Mouse (Mus musculus) stomach, embryonic 14.5 days (tissue): ENCODE data around the gene Ano10. TPM values are rescaled to one million over a fixed set of nuclear protein-coding genes. Genes with fewer than 3 reads are reported as not detected.

ENCODE experiments used
- ATAC-seq: fragments of 200-750 bp; cut with Nextera tagmentation; 2 replicates; pipeline ENCODE4 v1.8.0; 2017; ENCODE audit warnings: low read depth, moderate TSS enrichment; ENCODE audit not compliant: insufficient number of reproducible peaks, insufficient read depth, low FRiP score
- H3K27ac ChIP-seq: fragments of 300-500 bp; sonication (generic); 2 replicates; pipeline ENCODE4 v1.5.1; 2014; ENCODE audit warnings: mild to moderate bottlenecking, low read length, moderate library complexity, mixed read lengths
- H3K27me3 ChIP-seq: fragments of 300-500 bp; sonication (generic); 2 replicates; pipeline ENCODE4 v1.6.1; 2014; ENCODE audit warnings: low read length, control low read depth, mixed read lengths; ENCODE audit not compliant: control insufficient read depth, insufficient read depth
- H3K36me3 ChIP-seq: fragments of 300-500 bp; sonication (generic); 2 replicates; pipeline ENCODE4 v1.6.1; 2014; ENCODE audit warnings: mild to moderate bottlenecking, control low read depth, low read length, moderate library complexity, mixed read lengths; ENCODE audit not compliant: control insufficient read depth, insufficient read depth
- H3K4me1 ChIP-seq: fragments of 300-500 bp; sonication (generic); 2 replicates; pipeline ENCODE4 v1.6.1; 2014; ENCODE audit warnings: low read length, control low read depth, mixed read lengths; ENCODE audit not compliant: control insufficient read depth, insufficient read depth
- H3K4me2 ChIP-seq: fragments of 300-500 bp; sonication (generic); replicated peaks from 2 replicates; pipeline ENCODE4 v1.6.1; 2014; ENCODE audit warnings: low read depth, low read length, control low read depth
- H3K4me3 ChIP-seq: fragments of 300-500 bp; sonication (generic); 2 replicates; pipeline ENCODE4 v1.5.1; 2014; ENCODE audit warnings: low read depth, low read length, control low read depth
- H3K9ac ChIP-seq: fragments of 300-500 bp; sonication (generic); replicated peaks from 2 replicates; pipeline ENCODE4 v1.6.1; 2014; ENCODE audit warnings: low read depth, mild to moderate bottlenecking, control low read depth, low read length, moderate library complexity, mixed read lengths
- H3K9me3 ChIP-seq: fragments of 300-500 bp; sonication (generic); 2 replicates; pipeline ENCODE4 v1.6.1; 2016; ENCODE audit warnings: low read depth, low read length, control low read depth; ENCODE audit not compliant: control insufficient read depth
- WGBS: fragments of 180-500 bp; shearing (Covaris S2); extraction: QIAGEN DNeasy Blood & Tissue Kit; methylation state at CpG from one replicate; pipeline ENCODE4 v1.1.7; 2014; 5-methylcytosine and 5-hydroxymethylcytosine counted together
- polyA plus RNA-seq: library from polyadenylated mRNA; unstranded; fragments of >200 nt; fragmentation: Nextera tagmentation; extraction: Ambion mirVana; gene quantifications from 2 replicates; pipeline ENCODE4 v1.2.1, GENCODE M21; 2014

Gene Ano10
- polyA plus RNA-seq, 1 experiment from 2014 or later = 46.0 TPM

DNA sequence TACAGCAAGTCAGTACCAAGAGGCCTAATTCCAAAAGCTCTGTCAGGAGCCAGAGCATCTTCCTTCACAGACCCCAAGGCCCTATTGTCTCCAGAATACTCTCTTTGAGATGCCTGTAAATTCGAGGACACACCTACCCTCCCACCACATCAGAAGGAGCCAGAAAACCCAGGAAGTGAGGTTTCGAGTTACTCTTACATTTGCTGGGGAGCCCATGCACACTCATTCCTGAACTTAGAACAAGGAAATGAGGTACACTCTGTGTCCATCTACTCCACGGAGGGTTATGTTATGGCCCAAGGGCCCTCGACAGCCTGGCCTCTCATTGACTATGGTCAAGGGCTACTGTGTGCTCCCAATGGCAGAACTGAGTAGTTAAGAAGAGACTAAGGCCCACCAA lies 22.4 kb downstream of the Ano10 start:
- H3K4me1 ChIP-seq = no peaks in the 10 kb centered on the region
- H3K4me2 ChIP-seq = no peak overlapping the region
- no peak overlapping the region for H3K27ac ChIP-seq
- 76% methylated on average over 4 of the region's 4 CpGs for WGBS
- H3K27me3 ChIP-seq = no peaks in the 10 kb centered on the region
- H3K4me3 ChIP-seq = no peak overlapping the region
- no peak overlapping the region for H3K9ac ChIP-seq
- H3K9me3 ChIP-seq = no peaks in the 10 kb centered on the region
- no peak for ATAC-seq
- peaks cover 12% of the 10 kb centered on the region; the same call in 1 of the 2 replicates for H3K36me3 ChIP-seq

GRCm38 (mm10) chr9:122271318-122271717 lies 22.9 kb downstream of the Ano10 start:
- Histone ChIP-seq H3K27ac (no peak overlapping the region), H3K27me3 (no peaks in the 10 kb centered on the region), H3K9ac (no peak overlapping the region), H3K4me2 (no peak overlapping the region), H3K36me3 (peaks cover 12% of the 10 kb centered on the region; the same call in 1 of the 2 replicates), H3K9me3 (no peaks in the 10 kb centered on the region), H3K4me1 (no peaks in the 10 kb centered on the region), H3K4me3 (no peak overlapping the region)
- WGBS = 82% methylated on average over 3 of the region's 3 CpGs
- no peak for ATAC-seq

- Histone ChIP-seq H3K4me1 (no peaks in the 10 kb centered on the region), H3K27me3 (no peaks in the 10 kb centered on the region), H3K4me2 (no peak overlapping the region), H3K36me3 (peaks cover 12% of the 10 kb centered on the region; the same call in 1 of the 2 replicates), H3K9ac (no peak overlapping the region), H3K9me3 (no peaks in the 10 kb centered on the region), H3K27ac (no peak overlapping the region), H3K4me3 (no peak overlapping the region)
- 86% methylated on average over 10 of the region's 10 CpGs for whole genome bisulfite sequencing
- no peak for ATAC-seq
These were observed 23.3 kb downstream of the Ano10 start for GRCm38 (mm10) chr9:122270913-122271312.

DNA sequence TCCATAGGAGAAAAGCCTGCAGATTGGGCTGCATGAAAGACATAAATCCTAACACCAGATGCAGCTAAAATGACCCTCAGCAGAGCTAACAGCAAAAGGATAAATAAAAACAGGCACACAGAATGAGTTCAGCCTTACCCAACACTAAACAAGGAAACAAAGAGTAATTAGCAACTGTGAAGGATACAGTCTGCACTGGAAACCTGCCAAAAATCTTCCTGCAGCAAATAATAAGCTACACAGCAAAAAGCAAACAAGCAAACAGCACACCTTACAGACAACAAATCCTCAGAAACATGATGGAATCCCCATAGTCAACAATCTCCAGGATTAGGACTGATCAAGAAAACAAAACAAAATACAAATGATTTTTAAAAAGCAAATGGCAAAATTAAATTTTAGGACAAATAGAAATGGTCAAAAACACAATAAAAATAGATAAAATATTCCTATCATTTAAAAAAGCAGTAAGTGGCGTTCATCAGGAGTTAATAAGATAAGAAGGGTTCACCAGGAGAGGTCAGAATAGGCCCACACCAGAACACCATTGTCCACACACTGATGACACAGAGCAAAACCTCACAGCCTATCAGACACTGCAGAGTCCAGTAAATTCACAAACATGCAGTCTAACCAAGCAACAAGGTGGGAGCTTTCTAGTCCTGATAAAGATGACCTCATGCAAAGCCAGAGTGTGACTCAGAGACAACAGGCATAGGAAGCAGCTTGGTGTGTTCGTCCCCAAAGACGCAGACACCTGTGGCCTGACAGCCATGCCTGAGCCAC lies 24.8 kb downstream of the Ano10 start:
- 83% methylated on average over 3 of the region's 3 CpGs for WGBS
- H3K4me2 ChIP-seq = no peak overlapping the region
- H3K27ac ChIP-seq = no peak overlapping the region
- H3K9me3 ChIP-seq = no peaks in the 10 kb centered on the region
- ATAC-seq = no peak
- H3K36me3 ChIP-seq = peaks cover 8% of the 10 kb centered on the region; the same call in 1 of the 2 replicates
- no peaks in the 10 kb centered on the region for H3K27me3 ChIP-seq
- H3K9ac ChIP-seq = no peak overlapping the region
- H3K4me1 ChIP-seq = no peaks in the 10 kb centered on the region
- H3K4me3 ChIP-seq = no peak overlapping the region

DNA sequence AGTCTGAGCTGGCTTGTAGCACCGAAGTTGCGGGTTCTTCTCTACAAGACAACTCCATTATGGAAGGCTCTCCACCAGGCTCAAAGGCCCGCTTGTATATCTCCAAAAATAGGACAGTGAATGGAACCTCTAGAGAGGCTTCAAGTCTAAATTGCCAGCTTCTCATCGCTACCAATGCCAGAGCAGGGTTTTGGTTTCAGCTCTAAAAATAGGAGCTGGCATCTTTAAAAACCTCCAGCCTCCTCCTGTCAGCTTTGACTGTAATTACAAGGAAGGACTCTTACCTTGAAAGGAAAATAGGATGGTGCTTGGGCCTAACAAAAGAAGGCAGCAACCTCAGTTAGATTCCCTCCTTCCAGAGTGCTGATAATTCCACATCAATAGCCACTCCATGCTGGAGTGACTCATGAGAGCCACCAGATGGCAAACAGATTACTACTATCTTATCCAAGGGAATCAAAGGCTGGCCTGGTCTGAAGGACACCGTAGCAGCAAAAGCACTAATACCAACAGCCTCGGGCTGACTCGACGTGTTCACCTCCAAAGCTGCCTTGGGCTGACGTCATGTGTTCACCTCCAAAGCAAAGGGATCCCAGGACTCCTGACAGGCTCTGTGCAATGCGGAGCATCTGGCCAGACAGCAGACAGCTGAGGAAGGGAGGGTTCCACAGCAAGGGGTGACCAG lies 28.6 kb downstream of the Ano10 start:
- peaks cover 12% of the 10 kb centered on the region; the same call in 1 of the 2 replicates for H3K36me3 ChIP-seq
- H3K27me3 ChIP-seq = no peaks in the 10 kb centered on the region
- H3K27ac ChIP-seq = no peak overlapping the region
- H3K9me3 ChIP-seq = no peaks in the 10 kb centered on the region
- no peaks in the 10 kb centered on the region for H3K4me1 ChIP-seq
- no peak overlapping the region for H3K9ac ChIP-seq
- no peak for ATAC-seq
- no peak overlapping the region for H3K4me3 ChIP-seq
- WGBS = 86% methylated on average over 10 of the region's 10 CpGs
- no peak overlapping the region for H3K4me2 ChIP-seq

DNA sequence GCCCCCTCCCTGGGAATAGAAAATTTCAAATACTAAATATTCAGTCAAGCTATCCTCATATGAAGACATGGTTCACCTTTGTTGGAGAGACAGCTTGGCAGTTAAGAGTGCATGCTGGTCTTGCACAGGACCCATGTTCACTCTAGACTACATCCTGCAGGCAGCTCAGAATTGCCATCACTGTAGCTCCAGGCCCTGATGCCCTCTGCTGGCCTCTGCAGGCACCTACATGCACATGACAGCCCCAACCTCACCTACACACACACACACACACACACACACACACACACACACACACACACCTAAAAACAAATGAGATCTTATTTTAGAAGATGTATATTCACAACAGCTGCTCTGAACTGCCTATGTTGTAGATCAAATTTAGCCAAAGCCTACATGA lies 31.1 kb downstream of the Ano10 start:
- Histone ChIP-seq H3K36me3 (peaks cover 5% of the 10 kb centered on the region), H3K9me3 (no peaks in the 10 kb centered on the region), H3K9ac (no peak overlapping the region), H3K4me3 (no peak overlapping the region), H3K27me3 (no peaks in the 10 kb centered on the region), H3K4me1 (no peaks in the 10 kb centered on the region), H3K4me2 (no peak overlapping the region), H3K27ac (no peak overlapping the region)
- ATAC-seq = no peak

DNA sequence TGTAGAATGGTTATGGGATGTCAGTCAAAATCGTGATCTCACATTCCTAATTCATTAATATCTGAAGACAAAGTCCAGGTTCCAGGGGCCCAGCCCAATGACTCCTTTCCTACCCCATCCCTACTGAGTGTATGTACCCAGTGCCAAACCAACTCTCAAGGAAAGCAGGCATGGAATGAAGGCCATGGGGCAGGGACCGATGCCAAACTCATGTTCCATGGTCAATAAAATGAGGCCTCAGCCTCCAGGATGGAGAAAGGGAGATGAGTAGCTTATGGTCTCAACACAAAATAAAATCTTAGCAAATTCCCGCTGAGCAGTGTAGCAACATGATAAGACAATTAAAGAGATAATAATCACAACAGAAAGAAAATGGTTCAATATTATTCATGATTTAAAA lies 39.8 kb downstream of the Ano10 start:
- Histone ChIP-seq H3K4me1 (no peaks in the 10 kb centered on the region), H3K4me2 (no peak overlapping the region), H3K4me3 (no peak overlapping the region), H3K36me3 (peaks cover 12% of the 10 kb centered on the region), H3K9me3 (no peaks in the 10 kb centered on the region), H3K27me3 (no peaks in the 10 kb centered on the region), H3K9ac (no peak overlapping the region), H3K27ac (no peak overlapping the region)
- 90% methylated on average over 3 of the region's 3 CpGs for WGBS
- no peak for ATAC-seq

- 78% methylated on average over 1 of the region's 1 CpGs for WGBS
- H3K4me3 ChIP-seq = no peak overlapping the region
These were observed 42.1 kb downstream of the Ano10 start for GRCm38 (mm10) chr9:122252113-122252512.

More at GRCm38 (mm10) chr9:122252113-122252512, 42.1 kb downstream of the Ano10 start:
- Histone ChIP-seq H3K27ac (no peak overlapping the region), H3K4me2 (no peak overlapping the region), H3K36me3 (peaks cover 12% of the 10 kb centered on the region), H3K4me1 (no peaks in the 10 kb centered on the region), H3K9me3 (no peaks in the 10 kb centered on the region), H3K9ac (no peak overlapping the region), H3K27me3 (no peaks in the 10 kb centered on the region)
- ATAC-seq = no peak
